Mouse (Mus musculus): ENCODE results near the gene Sgta. TPM values are rescaled to one million over a fixed set of nuclear protein-coding genes. Genes with fewer than 3 reads are reported as not detected.

Sgta gene
- polyA plus RNA-seq (2014; fragmentation: Illumina TruSeq; extraction: RNeasy Lipid Tissue Mini Kit (QIAGEN cat#74804); ENCODE audit: low read depth, low replicate concordance) = 90.2 TPM

DNA sequence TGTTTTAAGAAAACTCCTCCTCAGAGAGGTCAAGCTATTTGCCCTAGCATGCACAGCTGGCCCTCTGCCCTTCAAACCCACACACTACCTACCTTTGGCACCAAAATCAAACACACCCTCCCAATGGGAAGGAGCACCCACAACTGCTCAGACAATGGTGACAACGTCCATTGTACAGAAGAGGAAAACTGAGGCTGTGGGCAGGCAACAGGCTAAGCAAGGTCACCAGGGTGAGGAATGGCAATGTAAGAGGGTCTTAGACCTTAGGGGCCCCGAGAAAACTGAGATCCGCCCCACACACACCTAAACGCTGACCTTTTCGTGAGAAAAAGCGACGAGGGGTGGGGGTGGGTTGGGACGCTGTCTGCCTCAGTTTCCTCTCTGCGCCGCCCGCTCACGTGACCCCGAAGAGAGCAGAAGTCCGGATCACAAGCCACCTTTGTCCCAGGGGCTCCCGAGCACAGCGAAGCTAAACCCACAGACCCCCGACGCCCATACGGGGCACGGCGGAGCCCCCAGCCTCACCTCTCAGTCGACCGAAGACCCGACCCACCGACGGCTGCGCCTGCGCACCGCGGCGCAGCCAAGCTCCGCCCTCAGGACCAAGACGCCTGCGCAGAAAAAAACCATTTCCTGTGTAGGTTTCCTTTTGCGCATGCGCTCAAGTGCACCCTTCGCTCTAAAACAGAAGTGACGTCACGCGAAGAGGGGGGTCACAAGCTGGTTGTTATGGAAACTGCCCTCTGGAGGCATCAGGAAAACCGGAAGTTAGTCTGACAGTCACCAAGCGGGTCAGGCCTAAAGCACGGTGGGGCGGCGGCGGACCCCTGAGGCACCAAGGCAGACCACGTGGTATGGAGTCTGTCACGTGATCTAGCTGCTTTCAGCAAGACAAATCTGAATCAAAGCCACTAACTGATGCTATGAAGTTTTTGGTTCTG, at the start of gene Sgta:
Sgta (minus strand) TSS at position 579 of the 941 bp plus-strand sequence.

DNA sequence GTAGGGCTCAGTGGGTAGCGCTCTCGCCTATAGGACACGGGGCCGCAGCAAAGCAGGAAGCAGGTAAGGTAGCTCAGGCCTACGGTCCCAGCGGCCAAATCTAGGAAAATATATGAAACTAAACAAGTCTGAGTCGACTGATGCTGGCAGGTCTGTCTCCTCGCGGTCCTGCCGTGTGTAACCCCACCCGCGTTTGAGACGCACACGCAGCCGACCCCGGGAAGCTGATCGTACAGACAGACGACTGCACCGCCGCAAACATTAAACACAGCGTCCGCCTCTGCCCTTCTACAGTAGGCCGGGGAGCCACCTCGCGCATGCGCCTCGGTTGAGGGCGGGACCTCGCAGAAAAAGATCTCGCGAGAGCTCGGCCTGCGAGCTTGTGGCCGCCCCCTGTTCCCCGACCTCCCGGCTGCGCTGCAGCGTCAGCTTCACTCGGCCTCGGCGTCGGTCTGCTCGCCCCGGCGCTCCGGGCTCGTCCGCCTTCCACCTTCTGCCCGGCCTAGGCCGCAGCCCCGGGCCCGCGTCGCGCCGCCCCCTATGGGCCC, 45.7 kb upstream of the Sgta start, which contains the start of gene Map2k2:
Map2k2 (plus strand) TSS at position 351 of the 548 bp plus-strand sequence.

DNA sequence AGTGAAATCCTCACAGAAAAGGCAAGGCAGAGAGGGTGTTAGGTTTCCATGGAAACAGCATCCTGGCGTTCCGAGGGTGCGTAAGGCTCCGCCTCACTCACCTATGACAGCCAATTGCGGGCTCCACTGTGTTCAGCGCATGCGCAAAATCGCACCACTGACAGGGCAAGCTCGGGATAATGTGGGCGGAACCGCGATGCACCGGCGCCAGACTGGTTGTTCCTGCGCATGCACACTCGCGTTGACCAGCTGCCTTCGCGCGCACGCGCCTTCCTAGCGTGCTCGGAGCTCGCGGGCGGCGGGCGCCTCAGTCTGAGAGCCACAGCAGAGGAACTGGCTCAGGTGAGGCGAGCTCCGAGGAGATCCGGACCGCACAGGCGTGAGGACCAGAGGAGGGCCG, 9.9 kb upstream of the Sgta start, which contains the start of gene Thop1:
Thop1 (plus strand) TSS at position 200 of the 400 bp plus-strand sequence.

DNA sequence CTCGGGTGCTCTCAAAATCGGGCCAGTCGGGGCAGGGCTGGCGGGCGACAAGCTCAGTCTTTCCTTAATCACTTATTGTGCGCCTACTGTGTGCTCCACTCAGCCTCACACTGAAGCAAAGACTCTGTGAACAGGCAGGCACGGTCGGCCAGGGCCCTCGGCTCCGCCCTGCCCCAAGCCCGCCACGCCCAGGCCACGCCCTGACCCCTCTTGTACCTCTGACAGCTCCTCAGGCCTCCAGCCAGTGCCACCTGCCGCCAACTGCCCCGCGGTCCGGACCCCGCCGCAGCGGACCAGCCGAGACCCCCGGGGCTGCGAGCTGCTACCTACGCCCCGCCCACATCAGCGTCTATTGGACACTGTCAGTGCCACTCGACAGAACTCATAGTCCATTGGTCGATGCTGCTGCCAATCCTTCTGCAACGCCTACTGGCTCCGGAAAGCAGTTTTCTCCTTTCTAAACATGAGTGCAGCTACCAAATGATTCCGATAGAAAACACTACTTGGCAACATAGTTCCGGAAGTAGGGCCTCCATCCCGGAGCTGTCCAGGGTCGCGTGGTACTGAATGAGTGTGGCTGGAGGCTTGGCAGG, 22.9 kb downstream of the Sgta start, which contains the start of gene Slc39a3:
Slc39a3 (minus strand) TSS at position 439 of the 593 bp plus-strand sequence.

DNA sequence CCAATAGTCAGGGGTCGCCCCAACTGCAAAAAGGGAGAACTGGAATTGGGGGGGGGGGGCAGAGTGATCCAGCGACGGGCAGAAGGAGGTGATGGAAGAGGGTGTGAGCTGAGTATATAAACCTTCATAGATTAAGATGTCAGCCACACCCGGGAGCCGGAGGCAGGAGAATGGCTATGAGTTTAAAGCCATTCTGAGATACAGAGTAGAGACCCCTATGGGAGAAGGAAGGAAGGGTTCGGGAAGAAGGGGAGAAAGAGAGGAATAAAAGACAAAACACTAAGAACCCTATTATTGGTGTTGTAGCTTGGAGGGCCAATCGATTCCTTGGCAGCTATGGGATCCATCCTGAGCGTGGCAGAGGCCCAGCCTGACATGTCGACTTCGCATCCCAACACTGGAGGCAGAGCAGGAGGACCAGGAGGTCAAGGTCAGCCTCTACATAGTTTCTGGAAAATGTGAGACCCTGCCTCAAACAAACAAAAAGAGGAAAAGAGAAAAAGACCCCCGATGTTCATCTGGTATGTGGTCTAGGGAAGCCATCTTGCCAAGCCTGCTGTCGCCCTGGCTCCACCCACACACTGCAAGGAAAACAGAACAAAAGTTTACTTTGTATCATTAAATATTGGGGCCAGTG, 34.2 kb downstream of the Sgta start, which contains the start of gene Diras1:
Diras1 (minus strand) TSS at position 24 of the 637 bp plus-strand sequence.

DNA sequence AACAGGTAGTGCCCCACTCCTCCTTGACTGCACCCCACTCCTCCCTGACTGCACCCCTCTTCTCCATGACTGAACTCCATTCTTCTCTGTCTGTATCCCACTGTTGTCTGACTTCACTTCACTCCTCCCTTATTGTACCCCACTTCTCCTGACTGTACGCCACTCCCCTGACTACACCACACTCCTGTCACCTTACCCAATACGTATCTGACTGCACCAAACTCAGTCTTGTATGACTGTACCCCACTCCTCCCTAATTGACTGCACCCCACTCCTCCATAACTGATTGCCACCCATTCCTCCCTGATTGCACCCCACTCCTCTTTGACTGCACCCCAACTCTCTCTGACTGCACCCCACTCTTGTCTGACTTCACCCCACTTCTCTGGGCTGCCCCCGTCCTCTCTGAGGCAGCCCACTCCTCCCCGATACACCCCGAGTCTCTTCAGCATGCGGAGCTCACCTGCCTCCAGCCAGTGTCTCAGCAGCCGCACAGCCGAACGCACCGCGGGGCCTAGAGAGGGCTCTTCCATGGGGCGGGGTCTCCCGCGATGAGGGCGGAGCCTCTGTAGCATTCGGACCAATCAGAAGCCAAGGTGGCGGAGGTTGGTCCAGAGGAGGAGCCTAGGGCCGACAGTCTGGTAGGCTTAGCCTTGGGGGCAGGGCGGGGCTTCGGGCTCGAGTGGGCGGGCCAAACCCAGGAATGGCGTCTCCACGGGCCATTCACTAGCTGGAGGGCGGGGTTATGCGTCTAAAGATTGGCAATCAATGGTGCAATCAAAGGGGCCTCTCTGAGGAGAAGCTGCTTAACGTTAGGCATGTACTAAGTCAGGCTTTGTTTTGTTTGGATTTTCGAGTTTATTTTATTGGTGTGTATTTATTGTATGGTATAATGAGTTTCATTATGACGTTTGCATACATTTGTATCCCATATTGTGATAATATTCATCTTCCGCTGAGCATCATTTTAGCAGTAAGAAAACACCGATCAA, 45.3 kb downstream of the Sgta start, which contains the start of gene Gng7:
Gng7 (minus strand) TSS at position 553 of the 992 bp plus-strand sequence.

Other genes starting within 250 kb of the Sgta start
- gene Jsrp1, start 246.7 kb downstream of the Sgta start, polyA plus RNA-seq (2014; fragmentation: Illumina TruSeq; extraction: RNeasy Lipid Tissue Mini Kit (QIAGEN cat#74804); ENCODE audit: low read depth, low replicate concordance) = 0.52 TPM
- gene Oaz1, start 233.5 kb downstream of the Sgta start, polyA plus RNA-seq (2014; fragmentation: Illumina TruSeq; extraction: RNeasy Lipid Tissue Mini Kit (QIAGEN cat#74804); ENCODE audit: low read depth, low replicate concordance) = 873 TPM
- gene Lingo3, start 216.1 kb downstream of the Sgta start, polyA plus RNA-seq (2014; fragmentation: Illumina TruSeq; extraction: RNeasy Lipid Tissue Mini Kit (QIAGEN cat#74804); ENCODE audit: low read depth, low replicate concordance) = 10.1 TPM
- gene Lsm7, start 205.0 kb downstream of the Sgta start, polyA plus RNA-seq (2014; fragmentation: Illumina TruSeq; extraction: RNeasy Lipid Tissue Mini Kit (QIAGEN cat#74804); ENCODE audit: low read depth, low replicate concordance) = 71.8 TPM
- gene Sppl2b, start 204.9 kb downstream of the Sgta start, polyA plus RNA-seq (2014; fragmentation: Illumina TruSeq; extraction: RNeasy Lipid Tissue Mini Kit (QIAGEN cat#74804); ENCODE audit: low read depth, low replicate concordance) = 16.7 TPM
- gene Tmprss9, start 188.3 kb downstream of the Sgta start, polyA plus RNA-seq (2014; fragmentation: Illumina TruSeq; extraction: RNeasy Lipid Tissue Mini Kit (QIAGEN cat#74804); ENCODE audit: low read depth, low replicate concordance) = not detected
- gene Timm13, start 159.2 kb downstream of the Sgta start, polyA plus RNA-seq (2014; fragmentation: Illumina TruSeq; extraction: RNeasy Lipid Tissue Mini Kit (QIAGEN cat#74804); ENCODE audit: low read depth, low replicate concordance) = 109 TPM
- 4.1 TPM for gene Lmnb2, start 141.9 kb downstream of the Sgta start, polyA plus RNA-seq (2014; fragmentation: Illumina TruSeq; extraction: RNeasy Lipid Tissue Mini Kit (QIAGEN cat#74804); ENCODE audit: low read depth, low replicate concordance)
- 7.3 TPM for gene Gadd45b, start 130.1 kb downstream of the Sgta start, polyA plus RNA-seq (2014; fragmentation: Illumina TruSeq; extraction: RNeasy Lipid Tissue Mini Kit (QIAGEN cat#74804); ENCODE audit: low read depth, low replicate concordance)
- gene Gng7, start 45.2 kb downstream of the Sgta start, polyA plus RNA-seq (2014; fragmentation: Illumina TruSeq; extraction: RNeasy Lipid Tissue Mini Kit (QIAGEN cat#74804); ENCODE audit: low read depth, low replicate concordance) = 0.99 TPM
- not detected for gene Diras1, start 34.5 kb downstream of the Sgta start, polyA plus RNA-seq (2014; fragmentation: Illumina TruSeq; extraction: RNeasy Lipid Tissue Mini Kit (QIAGEN cat#74804); ENCODE audit: low read depth, low replicate concordance)
- 13.6 TPM for gene Slc39a3, start 22.8 kb downstream of the Sgta start, polyA plus RNA-seq (2014; fragmentation: Illumina TruSeq; extraction: RNeasy Lipid Tissue Mini Kit (QIAGEN cat#74804); ENCODE audit: low read depth, low replicate concordance)
- gene Thop1, start 9.9 kb upstream of the Sgta start, polyA plus RNA-seq (2014; fragmentation: Illumina TruSeq; extraction: RNeasy Lipid Tissue Mini Kit (QIAGEN cat#74804); ENCODE audit: low read depth, low replicate concordance) = 12.6 TPM
- gene Creb3l3, start 38.7 kb upstream of the Sgta start, polyA plus RNA-seq (2014; fragmentation: Illumina TruSeq; extraction: RNeasy Lipid Tissue Mini Kit (QIAGEN cat#74804); ENCODE audit: low read depth, low replicate concordance) = 0.26 TPM
- 88.4 TPM for gene Map2k2, start 45.7 kb upstream of the Sgta start, polyA plus RNA-seq (2014; fragmentation: Illumina TruSeq; extraction: RNeasy Lipid Tissue Mini Kit (QIAGEN cat#74804); ENCODE audit: low read depth, low replicate concordance)
- gene Zbtb7a, start 75.0 kb upstream of the Sgta start, polyA plus RNA-seq (2014; fragmentation: Illumina TruSeq; extraction: RNeasy Lipid Tissue Mini Kit (QIAGEN cat#74804); ENCODE audit: low read depth, low replicate concordance) = 17.1 TPM
- gene Pias4, start 107.7 kb upstream of the Sgta start, polyA plus RNA-seq (2014; fragmentation: Illumina TruSeq; extraction: RNeasy Lipid Tissue Mini Kit (QIAGEN cat#74804); ENCODE audit: low read depth, low replicate concordance) = 17.0 TPM
- gene Eef2, start 116.5 kb upstream of the Sgta start, polyA plus RNA-seq (2014; fragmentation: Illumina TruSeq; extraction: RNeasy Lipid Tissue Mini Kit (QIAGEN cat#74804); ENCODE audit: low read depth, low replicate concordance) = 1,037 TPM
- 33.0 TPM for gene Dapk3, start 122.8 kb upstream of the Sgta start, polyA plus RNA-seq (2014; fragmentation: Illumina TruSeq; extraction: RNeasy Lipid Tissue Mini Kit (QIAGEN cat#74804); ENCODE audit: low read depth, low replicate concordance)
- gene 4930442H23Rik, start 123.7 kb upstream of the Sgta start, polyA plus RNA-seq (2014; fragmentation: Illumina TruSeq; extraction: RNeasy Lipid Tissue Mini Kit (QIAGEN cat#74804); ENCODE audit: low read depth, low replicate concordance) = not detected
- 4.1 TPM for gene Nmrk2, start 141.9 kb upstream of the Sgta start, polyA plus RNA-seq (2014; fragmentation: Illumina TruSeq; extraction: RNeasy Lipid Tissue Mini Kit (QIAGEN cat#74804); ENCODE audit: low read depth, low replicate concordance)
- not detected for gene Atcay, start 170.7 kb upstream of the Sgta start, polyA plus RNA-seq (2014; fragmentation: Illumina TruSeq; extraction: RNeasy Lipid Tissue Mini Kit (QIAGEN cat#74804); ENCODE audit: low read depth, low replicate concordance)
- gene Zfr2, start 173.0 kb upstream of the Sgta start, polyA plus RNA-seq (2014; fragmentation: Illumina TruSeq; extraction: RNeasy Lipid Tissue Mini Kit (QIAGEN cat#74804); ENCODE audit: low read depth, low replicate concordance) = 3.0 TPM
- 0.47 TPM for gene Matk, start 192.8 kb upstream of the Sgta start, polyA plus RNA-seq (2014; fragmentation: Illumina TruSeq; extraction: RNeasy Lipid Tissue Mini Kit (QIAGEN cat#74804); ENCODE audit: low read depth, low replicate concordance)
- 123 TPM for gene Mrpl54, start 206.8 kb upstream of the Sgta start, polyA plus RNA-seq (2014; fragmentation: Illumina TruSeq; extraction: RNeasy Lipid Tissue Mini Kit (QIAGEN cat#74804); ENCODE audit: low read depth, low replicate concordance)
- 90.2 TPM for gene Apba3, start 206.8 kb upstream of the Sgta start, polyA plus RNA-seq (2014; fragmentation: Illumina TruSeq; extraction: RNeasy Lipid Tissue Mini Kit (QIAGEN cat#74804); ENCODE audit: low read depth, low replicate concordance)
- gene Tjp3, start 231.4 kb upstream of the Sgta start, polyA plus RNA-seq (2014; fragmentation: Illumina TruSeq; extraction: RNeasy Lipid Tissue Mini Kit (QIAGEN cat#74804); ENCODE audit: low read depth, low replicate concordance) = not detected
- 26.5 TPM for gene Pip5k1c, start 232.8 kb upstream of the Sgta start, polyA plus RNA-seq (2014; fragmentation: Illumina TruSeq; extraction: RNeasy Lipid Tissue Mini Kit (QIAGEN cat#74804); ENCODE audit: low read depth, low replicate concordance)